Mouse (Mus musculus) small intestine, adult 2 months (tissue): ENCODE data around the gene Eid2b.

Experiments
- CTCF ChIP-seq: fragments of 200-500 bp; IDR thresholded peaks from 2 replicates; pipeline ENCODE4 v1.5.1; 2012; ENCODE audit warnings: low read depth, mild to moderate bottlenecking, control low read depth, inconsistent platforms, low read length, moderate library complexity, mixed read lengths; ENCODE audit not compliant: insufficient replicate concordance, insufficient read length; ENCODE audit errors: extremely low read depth
- POLR2A ChIP-seq: fragments of 200-500 bp; IDR thresholded peaks from 2 replicates; pipeline ENCODE4 v1.6.1; 2012; ENCODE audit warnings: low read depth, mild to moderate bottlenecking, control low read depth, inconsistent platforms, low read length, moderate library complexity

GRCm38 (mm10) chr7:28306216-28306615 lies 28.7 kb downstream of the Eid2b start:
- TF ChIP-seq CTCF, result no peak
- TF ChIP-seq POLR2A, result no peak
